Mouse (Mus musculus) regulatory T cell (primary cell): ENCODE data around the gene Bcas3.

ENCODE experiments used
- in situ Hi-C: fragments of 300-600 bp; cut with MboI, MseI; formaldehyde crosslinking; loops from one replicate; pipeline ENCODE4 v1.15.1; 2025; ENCODE audit warnings: high pct_unique_total_duplicates

Bcas3 gene

DNA sequence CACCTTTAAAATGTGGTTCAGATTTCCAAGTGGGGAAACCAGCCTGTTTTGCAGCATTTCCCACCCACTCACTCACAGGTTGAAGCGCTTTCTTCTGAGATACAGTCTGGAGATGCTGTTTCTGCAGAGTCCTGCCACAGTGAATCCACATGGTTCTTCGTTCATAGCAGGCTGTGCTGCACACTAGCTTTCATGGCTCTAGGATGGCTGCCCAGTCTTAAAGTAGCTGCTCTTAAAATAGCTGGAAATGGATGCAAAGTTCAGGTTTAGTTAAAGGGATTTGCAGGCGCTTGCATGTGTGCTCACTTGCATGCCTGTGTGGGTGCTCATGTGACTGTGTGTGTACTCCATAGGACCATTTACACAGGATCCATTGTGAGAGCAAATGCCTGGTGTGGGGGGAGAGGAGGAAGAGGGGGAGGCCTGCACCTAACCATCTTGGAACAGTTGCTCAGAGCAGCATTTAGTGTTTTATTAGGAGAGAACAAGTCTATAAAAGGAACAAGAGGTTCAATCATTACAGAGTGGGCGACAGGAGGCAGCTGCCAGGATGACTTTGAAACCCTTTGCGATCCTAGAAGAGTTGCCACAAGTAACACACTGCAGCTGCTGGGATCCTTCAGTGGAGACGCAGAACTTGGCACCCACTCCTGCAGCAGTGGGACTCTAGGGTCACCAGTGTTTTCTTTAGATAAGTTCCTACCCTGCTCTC lies 386.5 kb downstream of the Bcas3 start:
- in situ Hi-C loops, result no loop called here

DNA sequence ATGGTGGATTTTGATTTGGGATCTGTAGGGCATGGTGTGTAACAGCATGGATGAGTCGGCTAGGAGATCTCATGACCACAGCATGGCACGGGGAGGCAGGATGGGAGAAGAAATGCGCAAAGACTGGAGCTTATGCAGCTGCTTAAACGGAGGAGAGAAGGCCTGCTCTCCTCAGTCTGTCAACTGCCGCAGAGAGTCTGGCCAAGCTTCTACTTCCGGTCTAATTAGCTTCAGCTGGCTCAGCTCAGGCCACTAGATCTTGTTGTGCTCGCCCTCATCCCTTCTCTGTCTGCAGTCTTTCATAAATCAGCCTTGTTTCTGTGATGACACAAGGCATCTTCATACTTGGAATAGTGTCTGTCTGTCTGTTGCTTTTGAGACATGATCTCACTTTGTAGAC lies 393.4 kb downstream of the Bcas3 start:
- in situ Hi-C loops, result no loop called here

DNA sequence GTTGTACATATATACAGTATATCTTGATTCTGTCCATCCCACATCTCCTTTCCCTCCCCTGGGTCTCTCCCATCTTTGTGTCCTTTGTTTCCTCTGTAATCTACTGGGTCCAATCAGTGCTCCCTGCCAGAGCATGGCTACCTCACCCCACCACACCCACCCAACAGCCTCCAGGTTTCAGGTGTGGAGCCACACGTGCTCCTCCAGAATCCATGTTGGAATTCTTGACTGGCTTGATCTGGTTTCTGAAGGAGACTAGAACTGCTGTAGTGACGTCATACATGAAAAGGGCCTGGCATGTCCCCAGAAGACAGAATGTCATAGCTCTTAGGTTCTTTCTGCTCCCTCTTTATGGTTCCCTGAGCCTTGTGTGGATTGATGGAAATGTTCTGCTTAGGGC lies 395.9 kb downstream of the Bcas3 start:
- in situ Hi-C loops, result no loop called here

DNA sequence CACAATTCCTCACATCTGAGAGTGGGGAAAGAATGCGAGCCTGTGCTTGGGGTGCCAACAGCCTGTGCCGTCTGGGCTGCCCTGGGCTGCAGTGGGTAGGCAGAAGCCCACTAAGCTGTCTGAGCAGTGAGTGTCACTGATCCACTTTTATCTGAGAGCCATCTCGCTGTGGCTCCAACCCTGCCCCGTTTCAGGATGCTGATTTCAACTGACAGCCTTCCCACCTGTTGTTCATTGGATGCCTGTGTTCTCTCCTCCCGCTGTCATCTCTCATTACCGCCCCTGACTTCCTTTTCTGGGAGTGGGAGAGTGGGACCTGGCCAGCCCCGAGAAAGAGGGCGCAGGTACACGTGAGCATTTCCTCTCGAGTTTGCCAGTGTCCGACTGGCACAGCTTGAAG lies 398.2 kb downstream of the Bcas3 start:
- in situ Hi-C loops, result no loop called here

DNA sequence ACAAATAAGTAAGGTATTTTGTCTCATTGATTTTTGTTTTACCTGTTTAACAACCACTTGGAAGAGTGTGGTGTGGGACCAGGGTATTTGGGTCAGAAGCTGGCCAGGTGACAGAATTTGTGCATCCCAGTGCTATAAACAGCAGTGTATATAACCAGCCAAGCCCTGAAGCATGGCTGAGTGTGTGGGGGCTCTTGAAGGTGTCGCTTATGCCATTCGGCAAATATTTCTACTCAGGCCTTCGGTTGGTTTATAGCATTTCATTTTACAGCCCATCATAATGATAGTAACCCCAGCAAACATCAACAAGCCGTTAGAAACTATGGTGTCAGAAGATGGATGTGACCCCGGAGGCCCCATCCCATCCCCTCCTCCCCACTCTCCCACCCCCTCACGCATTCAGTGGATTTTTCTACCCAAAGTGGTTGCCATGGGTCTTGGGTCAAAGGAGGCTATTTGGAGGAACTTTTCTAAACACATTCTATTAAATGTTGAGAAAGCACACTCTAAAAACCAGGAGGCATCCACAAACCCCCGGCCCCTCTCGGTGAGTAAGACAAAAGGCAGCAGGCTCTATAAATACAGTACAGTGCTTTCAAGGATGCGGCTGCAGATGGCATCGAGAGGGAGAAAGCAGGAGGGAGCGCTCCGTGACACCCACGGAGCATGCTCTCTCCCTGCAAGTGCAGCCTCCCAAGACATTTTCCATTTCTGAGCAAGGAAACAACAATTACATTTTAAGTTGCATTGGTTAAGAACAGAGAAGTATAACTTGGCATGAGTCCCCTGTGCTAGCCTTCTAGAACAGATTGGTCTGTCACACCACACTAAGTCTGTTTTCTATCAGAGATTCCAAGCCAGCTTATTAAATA lies 401.9 kb downstream of the Bcas3 start:
- in situ Hi-C loops, result no loop called here

DNA sequence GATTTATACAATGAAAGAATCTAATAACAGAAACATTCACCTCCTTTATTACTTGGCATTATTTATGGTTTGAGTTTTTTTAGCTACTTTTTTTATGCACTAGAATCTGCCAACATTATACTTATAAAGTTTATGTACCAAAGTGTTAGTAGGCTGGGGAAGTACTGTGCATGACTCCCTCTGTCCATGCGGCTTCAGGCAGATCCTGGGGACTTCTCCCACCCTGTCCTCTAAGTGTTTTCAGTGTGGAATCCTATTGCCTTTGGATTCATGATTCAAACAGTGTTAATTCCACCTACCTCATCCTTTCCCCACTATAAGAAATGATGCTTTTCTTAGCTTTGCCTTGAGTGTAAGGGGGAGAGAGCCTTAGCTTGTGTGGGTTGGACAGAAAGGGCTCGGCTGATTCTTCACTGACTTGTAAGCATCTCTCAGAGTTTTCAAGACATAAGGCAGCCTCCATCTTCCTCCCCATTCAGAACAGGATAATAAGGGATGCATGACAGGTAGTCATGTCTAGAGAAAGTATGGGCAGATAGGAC lies 402.6 kb downstream of the Bcas3 start:
- in situ Hi-C loops, result no loop called here

DNA sequence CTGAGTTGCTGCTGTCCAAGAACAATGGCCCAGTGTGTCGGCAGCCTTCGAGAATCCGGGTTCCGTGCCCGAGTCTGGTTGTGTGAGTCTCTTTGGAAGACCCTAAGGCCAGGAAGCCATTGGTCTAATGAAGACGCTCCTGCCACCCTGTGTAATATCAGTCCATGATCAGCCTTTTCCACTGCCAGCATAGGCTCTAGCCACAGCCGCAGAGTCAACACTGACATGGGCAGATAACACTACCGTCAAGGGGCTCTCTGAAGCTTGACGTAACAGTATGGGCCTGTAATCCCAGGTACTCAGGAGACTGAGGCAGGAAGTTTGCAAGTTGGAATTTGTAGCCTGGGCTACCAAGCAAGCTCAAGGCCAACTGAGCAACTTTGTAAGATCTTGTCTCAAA lies 405.9 kb downstream of the Bcas3 start:
- in situ Hi-C loops, result no loop called here

DNA sequence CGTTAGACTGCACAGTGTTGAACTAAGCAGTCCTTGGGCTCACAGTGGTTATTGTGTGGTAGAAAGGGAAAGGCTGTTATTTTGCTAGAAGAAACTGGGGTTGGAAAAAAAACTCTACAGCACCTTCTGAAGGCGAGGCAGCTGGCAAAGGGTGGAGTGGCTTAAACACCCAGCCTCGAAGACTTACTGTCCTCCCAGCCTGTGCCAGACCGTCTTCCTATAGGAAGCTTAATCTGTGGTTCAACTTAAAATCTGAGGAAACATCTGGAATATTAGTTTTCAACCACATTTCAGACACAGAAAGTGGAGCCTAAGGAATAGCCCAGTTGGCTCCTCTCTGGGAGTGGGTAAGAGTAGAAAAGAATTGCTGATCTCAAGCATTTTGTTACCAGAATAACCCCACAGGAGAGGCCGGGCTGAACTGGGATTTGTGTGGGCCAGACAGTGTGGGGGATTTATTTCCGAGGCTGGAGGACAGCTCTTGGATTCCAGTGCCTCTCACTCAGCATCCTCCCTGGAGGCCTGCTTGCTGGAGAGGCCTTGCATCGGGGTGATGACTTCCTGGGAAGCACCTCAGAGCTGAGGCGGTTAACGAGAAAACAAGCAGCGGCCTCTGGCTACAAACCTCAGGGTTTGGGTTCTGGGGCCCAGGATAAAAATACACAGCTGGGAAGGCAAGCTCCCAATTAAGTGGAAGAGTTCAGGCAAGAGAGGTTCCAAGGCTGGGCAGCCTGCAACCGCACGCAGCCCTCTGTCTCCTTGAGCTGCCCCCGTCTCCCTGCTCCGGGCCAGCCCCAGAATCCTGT lies 406.9 kb downstream of the Bcas3 start:
- in situ Hi-C loops, result no loop called here

DNA sequence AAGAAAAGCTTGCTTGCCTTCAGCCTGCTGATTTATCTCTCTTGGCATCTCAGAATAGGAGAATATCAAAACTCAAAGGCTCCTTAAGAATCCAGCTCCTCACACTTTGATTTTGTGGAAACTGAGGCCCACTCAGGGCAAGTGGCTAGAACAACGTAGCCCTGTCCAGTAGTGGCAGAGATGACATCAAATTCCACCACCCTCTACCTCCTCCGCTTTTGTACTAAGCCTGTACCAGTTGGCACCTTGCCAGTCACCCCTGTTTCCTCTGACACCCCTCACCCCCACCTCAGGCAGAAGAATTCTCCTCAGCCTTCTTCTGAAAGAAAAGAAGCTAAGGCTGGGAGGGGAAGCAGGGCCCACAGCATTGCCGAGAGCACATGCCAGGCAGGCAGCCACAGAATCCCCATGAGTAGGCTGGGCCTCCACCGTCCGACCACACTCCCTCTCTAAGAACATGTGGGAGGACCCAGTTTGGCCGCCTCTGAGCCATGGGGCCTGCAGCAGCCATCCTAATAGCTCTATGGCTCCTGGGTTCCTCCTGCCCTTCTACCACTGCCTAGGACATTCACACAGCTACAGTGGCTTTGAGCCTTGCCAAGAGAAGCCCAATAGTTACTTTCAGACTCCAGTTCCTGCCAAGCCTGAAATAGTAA lies 407.6 kb downstream of the Bcas3 start:
- in situ Hi-C loops, result no loop called here

DNA sequence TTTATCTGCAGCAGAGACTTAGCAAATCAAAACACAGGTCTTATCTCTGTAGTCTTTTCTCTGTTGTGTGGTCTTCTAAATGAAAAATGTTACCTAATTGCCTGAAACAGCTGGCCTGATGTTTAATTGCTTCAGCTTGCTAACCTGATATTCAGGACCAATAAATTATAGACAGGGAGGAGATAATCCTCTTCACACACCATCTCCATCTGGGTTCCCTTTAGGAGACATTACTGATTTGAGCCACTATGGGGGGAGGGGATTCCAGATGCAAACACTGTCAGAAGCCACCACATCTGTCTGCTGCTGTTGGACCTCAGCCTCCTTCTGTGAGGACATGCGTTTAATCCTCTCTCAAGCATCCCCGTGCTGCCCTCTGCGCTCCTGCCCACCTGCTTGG lies 408.2 kb downstream of the Bcas3 start:
- in situ Hi-C loops, result no loop called here

DNA sequence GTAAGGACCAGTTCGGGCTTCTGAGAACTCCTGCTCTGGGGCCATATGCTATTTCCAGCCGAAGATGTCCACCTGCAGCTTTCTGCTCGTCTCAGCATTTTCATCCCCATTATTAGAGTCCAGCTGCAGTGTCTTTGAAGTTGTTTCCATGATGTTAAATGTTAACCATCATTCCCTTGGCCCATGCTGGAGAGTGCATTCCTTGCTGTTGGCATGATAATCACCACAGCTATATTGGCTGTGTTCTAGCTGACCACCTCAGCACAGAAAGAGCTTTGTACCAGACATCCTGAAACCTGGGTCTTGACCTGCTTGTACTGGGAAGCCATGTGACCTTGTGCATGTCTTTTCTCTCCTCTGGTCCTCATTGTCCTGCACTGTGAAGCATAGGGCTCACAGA lies 410.7 kb downstream of the Bcas3 start:
- in situ Hi-C loops, result no loop called here

DNA sequence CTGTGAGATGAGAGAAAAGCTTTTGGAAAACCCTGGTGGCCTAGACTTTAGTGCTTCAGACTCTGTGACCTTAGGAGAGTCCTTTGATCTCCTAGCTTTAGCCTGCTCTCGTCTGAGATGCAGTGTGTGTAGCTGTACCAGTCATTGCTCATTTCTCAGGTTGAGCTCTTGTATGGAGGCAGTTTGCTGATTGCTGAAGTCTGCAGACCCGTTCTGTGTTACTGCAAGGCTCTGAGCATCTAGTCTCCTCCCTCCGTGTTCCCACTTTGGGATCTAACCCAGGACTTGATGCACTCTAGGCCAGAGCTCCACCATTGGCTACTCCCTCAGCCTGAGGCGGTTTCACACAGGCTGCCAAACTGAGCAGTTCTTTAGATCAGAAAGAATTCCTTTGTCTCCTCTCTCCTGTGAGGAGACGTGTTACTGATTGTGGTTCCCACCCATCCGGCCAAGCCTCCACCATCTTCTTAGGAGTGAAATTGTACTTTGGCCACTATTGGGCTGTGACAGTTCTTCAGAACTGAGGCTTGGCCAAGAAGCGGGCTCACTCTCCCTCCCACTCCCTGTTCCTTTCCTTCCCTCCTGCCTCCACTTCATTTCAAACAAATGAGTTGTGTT lies 413.2 kb downstream of the Bcas3 start:
- in situ Hi-C loops, result no loop called here

DNA sequence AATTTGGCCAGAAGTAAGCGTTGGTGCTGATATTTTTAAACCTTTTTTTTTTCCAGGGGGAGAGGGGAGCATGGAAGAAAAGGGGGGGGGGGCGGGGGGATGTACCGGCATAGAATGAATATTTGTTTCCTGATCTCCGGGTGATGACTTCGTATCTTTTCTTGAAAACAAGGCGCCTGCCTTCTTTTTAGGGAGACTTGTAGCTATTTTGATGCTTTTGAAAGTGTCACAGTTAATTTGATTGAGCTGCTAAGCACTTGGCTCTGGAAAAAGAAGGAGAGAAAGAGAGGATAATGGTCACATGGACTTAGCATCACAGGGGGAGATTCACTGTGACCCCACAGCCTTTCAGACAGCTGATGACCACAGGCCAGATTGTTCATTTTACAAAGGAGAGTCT lies 413.8 kb downstream of the Bcas3 start:
- in situ Hi-C loops, result no loop called here

DNA sequence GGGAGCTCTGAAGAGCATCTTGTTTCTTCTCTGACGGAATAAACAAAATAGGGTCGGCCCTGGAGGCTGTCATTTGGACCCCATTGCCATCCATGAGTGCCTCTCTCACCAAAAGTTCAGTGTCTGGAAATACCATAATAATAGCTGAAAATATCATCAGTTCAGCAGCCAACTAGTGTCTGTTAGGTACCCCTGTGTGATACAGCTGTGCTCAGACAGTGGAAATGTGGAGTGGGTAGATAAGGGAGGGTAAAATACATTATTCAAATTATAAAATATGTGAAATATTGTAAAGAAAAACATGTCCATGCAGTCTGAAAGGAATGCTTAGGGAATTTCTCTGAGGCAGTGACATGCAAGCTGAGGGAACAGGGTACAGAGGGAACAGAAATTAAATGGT lies 416.8 kb downstream of the Bcas3 start:
- in situ Hi-C loops, result no loop called here

DNA sequence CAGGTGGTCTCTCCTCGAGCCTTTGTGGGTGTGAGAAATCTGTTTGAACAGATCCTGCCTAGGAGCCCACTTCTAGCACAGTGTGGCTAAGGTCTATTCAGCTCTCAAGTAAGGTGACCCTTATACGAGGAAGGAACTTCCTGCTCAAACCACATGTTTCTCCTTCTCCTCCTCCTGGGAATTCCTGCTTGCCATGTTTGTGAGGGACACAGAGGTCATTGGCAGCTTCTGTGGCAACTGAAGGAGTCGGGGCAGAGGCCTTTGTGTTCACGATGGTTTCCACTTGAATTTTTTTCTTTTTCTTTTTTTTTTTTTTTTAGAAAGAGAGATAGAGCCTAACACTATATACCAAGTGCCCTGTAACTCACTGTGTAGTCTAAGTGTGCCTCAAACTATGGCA lies 420.4 kb downstream of the Bcas3 start:
- in situ Hi-C loops, result no loop called here

DNA sequence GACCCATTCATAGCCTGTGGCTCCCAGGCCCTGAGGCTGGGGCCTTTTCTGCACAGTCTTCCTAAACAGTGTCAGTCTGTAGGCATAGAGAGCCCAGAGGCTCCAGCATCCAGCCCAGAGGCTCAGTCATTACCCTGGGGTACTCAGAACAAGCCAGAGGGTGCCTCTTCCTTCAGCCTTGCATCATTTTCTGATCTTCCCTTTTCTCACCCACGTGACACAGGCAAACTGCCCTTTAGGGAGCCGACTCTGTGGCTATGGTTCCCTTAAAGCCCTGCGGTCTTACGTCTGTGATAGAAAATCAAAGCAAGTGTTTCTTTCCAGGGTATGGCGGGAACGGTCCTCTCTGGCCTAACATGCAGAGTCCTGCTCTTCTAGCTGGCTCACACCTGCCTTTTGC lies 421.7 kb downstream of the Bcas3 start:
- in situ Hi-C loops, result no loop called here

DNA sequence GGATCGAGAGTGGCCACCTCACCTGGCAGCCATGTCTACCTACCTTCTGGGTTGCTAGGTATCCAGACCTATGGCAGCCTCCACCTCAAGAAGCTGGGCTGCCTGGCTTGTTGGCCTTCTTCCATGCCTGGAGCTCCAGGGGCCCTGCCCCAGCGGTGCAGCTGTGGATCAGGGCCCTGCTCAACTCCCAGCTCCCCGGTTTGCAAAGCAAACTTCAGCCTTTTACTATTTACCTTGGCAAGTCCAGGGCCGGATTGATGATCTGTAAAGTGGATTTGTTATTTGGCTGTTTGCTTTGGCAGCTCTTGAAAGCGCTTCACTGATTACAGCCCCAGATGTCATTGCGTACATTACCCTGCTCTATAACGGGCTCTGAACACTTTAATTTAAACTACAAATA lies 422.5 kb downstream of the Bcas3 start:
- in situ Hi-C loops, result no loop called here

DNA sequence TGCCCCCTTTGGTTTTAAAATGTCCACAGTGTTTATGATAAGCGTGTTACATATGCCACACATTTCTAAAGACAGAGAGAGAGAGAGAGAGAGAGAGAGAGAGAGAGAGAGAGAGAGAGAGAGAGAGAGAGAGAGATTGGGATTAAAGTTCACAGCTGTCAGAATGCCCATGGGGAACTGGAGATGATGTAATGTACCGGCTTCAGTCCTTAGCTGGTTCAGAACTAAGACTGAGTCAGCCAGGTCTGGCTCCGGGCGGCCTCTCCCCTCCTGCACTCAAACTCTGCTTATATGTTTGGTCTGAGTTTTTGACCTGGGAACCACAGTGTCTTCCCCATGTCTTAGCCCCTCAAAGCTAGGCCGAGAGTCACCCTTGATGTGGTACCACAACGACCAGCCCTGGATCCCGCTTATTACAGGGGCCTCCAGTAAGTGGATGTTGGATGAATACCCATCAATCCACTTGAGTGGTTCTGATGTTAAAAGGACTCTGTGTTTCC lies 423.9 kb downstream of the Bcas3 start:
- in situ Hi-C loops, result no loop called here

DNA sequence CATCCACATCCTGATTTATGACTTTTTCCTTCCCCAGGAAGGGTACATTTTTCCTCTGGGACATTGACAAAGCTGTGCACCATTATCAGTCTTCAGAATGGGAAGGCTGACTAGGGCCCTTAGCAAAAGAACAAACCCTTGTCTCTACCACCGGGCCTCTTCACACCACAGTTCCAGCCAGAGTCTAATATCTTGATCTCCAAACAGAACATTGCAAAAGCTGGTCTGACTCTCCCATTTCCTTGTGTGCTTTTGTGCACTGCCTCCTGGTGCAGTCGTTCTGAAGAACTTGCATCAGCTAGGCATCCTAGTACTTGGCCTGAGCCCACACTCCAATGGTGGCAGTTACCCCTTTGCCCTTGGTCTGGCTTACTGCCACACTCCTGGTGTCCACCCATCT lies 425.0 kb downstream of the Bcas3 start:
- in situ Hi-C loops, result no loop called here

DNA sequence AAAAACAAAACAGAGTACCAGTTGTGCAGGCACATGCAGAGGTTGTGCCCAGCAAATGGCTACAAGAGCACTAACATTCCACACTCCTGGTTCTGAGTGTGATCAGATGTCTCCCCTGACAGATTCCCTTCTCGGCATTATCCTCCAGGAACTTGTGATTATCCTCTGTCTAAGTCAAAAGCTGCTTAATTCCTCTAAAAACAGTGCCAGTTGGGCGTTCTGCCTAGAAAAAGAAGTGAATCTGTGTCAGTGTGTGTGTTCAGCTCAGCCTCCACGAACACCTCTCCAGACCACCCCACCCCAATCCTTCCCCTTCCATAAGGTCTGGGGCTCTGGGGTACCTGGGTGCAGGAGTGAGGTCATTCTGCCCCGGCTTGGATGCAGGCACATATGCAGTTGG lies 427.3 kb downstream of the Bcas3 start:
- in situ Hi-C loops, result no loop called here

DNA sequence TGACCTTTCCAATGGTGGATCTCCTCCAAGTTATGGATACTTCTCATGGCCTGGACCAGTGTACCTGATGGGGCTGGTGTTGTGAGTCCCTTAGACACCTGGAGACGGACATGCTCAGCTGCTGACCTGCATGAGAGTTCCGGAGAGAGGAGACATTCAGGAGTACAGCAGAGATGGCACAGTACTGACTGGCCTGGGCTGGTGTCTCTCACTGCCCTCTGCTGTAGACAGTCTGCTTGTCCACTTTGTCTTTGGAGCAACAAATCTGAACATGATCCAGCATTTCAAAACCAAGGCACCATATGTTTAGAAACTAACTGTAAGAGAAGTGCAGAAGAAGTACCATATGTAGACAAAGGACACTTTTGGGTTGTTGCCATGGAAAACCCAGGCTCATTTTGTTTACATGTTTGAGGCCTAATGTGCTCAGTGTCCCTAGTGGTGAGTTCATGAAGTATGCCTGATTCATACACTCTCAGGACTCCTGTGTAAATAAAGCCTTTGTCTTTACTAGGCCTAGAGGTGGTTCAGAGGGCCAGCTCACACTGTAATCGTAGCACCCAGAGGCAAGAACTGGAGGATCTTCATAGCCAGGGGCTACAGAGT lies 433.2 kb downstream of the Bcas3 start:
- in situ Hi-C loops, result no loop called here
